Mouse (Mus musculus) embryonic fibroblast, embryonic 13.5 days (primary cell): ENCODE data around the gene Trabd2b. TPM values are rescaled to one million over a fixed set of nuclear protein-coding genes. Genes with fewer than 3 reads are reported as not detected.

Experiments
- H3K27ac ChIP-seq: 2 replicates; pipeline ENCODE4 v1.5.1; 2012; ENCODE audit warnings: low read length, control low read depth, inconsistent platforms; ENCODE audit not compliant: insufficient read depth
- H3K4me1 ChIP-seq: 2 replicates; pipeline ENCODE4 v1.6.1; 2011; ENCODE audit warnings: low read length; ENCODE audit not compliant: control insufficient read depth, insufficient read depth
- H3K4me3 ChIP-seq: 2 replicates; pipeline ENCODE4 v1.5.1; 2011; ENCODE audit warnings: mild to moderate bottlenecking, control low read depth, low read length; ENCODE audit not compliant: insufficient read depth
- CTCF ChIP-seq: IDR thresholded peaks from 2 replicates; pipeline ENCODE4 v1.5.1; 2011; ENCODE audit warnings: mild to moderate bottlenecking, control low read depth, low read length, moderate library complexity, borderline replicate concordance; ENCODE audit not compliant: insufficient read depth
- POLR2A ChIP-seq: IDR thresholded peaks from 2 replicates; pipeline ENCODE4 v1.6.1; 2011; ENCODE audit warnings: low read depth, mild to moderate bottlenecking, control low read depth, low read length, moderate library complexity
- polyA plus RNA-seq: library from polyadenylated mRNA; stranded (reverse); fragments of >200 nt; gene quantifications from 2 replicates; pipeline ENCODE4 v1.2.4, GENCODE M21; 2011; ENCODE audit warnings: low read depth; ENCODE audit not compliant: missing spikeins, insufficient read length

The Trabd2b gene
- polyA plus RNA-seq, result 0.80 and 1.9 TPM in 2 replicates

DNA sequence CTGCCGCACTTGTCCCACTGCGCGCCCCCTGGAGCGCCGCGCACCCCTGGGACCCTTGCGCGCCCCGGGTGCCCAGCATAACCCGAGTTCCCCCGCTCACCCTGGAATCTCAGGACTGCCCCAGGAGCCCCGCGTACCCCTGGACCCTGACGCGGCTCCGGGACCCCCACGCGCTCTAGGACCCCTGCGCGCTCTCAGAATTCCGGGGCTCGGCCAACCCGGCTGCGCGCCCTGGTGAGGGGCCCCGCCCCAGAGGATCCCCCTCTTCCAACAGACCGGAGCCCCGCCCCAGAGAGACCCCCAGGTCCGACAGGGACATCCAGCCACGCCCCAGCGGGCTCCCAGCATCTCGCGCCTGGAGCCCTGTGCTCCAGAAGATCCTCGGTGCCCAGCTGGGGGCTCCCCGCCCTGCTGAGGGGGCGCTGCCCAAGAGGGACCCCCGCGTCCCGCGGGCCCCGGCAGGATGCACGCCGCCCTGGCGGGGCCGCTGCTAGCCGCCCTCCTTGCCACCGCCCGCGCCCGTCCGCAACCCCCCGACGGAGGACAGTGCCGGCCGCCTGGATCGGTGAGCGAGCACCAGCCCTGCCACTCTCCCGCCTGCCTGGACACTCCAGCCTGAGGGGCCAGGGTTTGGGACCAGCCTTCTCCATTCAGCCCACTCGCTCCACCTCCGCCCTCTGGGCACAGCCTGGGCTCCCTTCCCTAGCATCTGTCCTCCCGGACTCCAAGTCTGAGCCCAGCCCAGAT, at the start of gene Trabd2b:
Trabd2b (plus strand) TSS at position 370 of the 747 bp plus-strand sequence.
- Histone ChIP-seq H3K4me1 (no peaks in the 10 kb centered on the region; the same call in 1 of the 2 replicates), H3K27ac (no peak within 1 kb of the TSS), H3K4me3 (peak within 1 kb of the TSS; percentile 47)
- TF ChIP-seq POLR2A, result no peak
- no peak for TF ChIP-seq CTCF

DNA sequence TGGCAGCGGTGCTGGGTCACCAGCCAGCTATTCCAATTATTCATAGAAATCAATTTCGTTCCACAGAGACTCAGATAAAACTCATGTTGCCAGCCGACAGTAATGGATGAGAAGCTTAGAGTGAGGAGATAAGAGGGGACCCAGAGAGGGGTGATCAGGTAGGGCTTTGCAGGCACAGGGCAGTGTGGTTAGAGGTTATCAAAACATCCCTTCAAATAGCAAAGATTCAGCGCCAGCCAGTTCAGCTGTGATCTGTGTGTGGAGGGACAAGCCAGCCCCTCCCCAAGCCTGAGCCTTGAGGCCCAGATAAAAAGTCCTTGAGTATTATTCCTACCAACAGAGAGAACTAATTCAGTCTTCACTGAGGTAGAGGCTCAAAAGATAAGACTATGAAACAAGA, 49.1 kb upstream of the Trabd2b start:
- TF ChIP-seq POLR2A (no peak), CTCF (no peak)
- Histone ChIP-seq H3K27ac (no peak overlapping the region), H3K4me3 (no peak overlapping the region), H3K4me1 (peaks cover 16% of the 10 kb centered on the region)

DNA sequence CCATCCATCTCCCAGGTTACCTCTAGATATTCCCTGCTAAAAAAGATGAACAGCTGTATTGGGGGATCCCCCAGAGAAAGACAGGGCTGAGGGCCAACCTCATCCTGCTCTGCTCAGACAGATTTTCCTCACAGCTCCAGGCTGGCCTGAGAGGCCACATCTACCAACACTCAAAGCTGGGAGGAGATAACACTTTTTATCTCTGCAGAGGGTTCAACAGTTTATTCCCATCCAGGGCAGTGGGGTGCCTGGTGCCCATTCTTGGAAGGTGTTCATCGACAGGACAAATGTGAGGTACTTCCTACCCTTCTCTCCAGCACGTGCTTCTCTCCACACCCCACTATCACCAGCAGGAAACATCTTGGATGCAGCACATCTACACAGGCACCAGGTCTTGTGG, 47.6 kb upstream of the Trabd2b start:
- Histone ChIP-seq H3K4me3 (no peak overlapping the region), H3K4me1 (peaks cover 10% of the 10 kb centered on the region; the same call in 1 of the 2 replicates), H3K27ac (no peak overlapping the region)
- TF ChIP-seq POLR2A (no peak), CTCF (no peak)

DNA sequence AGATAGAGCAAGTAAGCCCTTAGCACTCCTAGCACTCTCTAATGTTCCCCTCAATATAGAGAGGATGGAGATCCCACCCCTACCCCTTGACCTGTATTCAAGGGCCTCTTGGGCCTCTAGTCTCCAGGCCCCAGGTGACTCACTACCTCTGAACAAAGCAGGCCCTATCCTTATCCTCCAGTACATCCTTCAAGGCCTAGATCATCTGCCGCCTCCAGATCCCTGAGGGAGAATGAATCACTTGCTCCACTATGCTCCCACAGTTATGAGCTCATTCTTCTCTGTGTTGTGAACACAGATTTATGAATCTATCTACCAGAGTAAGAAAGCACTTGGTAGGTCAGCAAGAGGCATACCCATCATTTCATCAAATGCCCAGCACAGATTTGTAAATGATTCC, 46.7 kb upstream of the Trabd2b start:
- no peak overlapping the region for H3K4me3 ChIP-seq
- H3K4me1 ChIP-seq, result peaks cover 10% of the 10 kb centered on the region; the same call in 1 of the 2 replicates
- TF ChIP-seq POLR2A, result no peak

DNA sequence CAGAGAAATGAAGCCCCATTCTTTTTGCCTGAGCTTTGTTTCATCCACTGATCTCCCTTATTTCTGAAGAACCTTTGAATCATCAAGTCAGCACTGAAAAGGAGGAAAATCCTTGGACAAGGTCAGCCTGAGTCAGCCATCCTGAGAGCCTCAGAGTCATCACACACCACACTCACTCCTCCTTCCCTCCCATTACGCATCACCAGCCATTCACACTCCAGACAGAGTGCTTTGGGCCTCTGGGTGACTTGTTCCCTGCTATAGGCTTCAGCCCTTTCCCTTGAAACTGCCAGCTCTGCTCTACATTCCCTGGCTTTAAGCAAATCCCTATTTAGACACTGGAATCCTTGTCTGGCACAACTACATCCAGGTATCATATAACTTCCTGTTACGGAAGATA, 45.2 kb upstream of the Trabd2b start:
- H3K4me3 ChIP-seq, result no peak overlapping the region
- TF ChIP-seq CTCF (no peak), POLR2A (no peak)

More for the DNA sequence above, 46.7 kb upstream of the Trabd2b start:
- peak overlapping the region; percentile 59; the same call in 1 of the 2 replicates for H3K27ac ChIP-seq

DNA sequence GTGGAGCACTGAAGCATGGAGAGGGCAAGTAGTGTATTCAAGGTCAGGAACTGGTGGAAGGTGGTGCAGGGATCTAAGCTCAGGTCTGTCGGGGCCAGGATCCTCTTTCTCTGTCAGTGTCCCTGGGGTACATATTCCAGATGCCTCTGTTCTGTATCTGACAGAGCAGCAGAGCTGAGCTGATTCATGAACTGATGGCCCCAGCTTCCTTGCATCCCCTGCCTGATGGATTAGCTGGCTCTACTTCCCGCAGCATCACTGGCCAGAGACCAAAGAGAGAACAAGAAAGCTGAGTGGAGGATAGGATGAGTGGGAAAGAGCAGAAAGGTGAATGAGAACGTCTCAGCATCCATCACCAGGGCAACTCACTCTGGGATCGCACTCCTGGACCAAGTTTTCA, 41.5 kb upstream of the Trabd2b start:
- TF ChIP-seq CTCF (no peak), POLR2A (no peak)
- H3K27ac ChIP-seq, result no peak overlapping the region
- peaks cover 2% of the 10 kb centered on the region for H3K4me1 ChIP-seq
- H3K4me3 ChIP-seq, result no peak overlapping the region

More for the DNA sequence above, 45.2 kb upstream of the Trabd2b start:
- Histone ChIP-seq H3K27ac (no peak overlapping the region), H3K4me1 (peaks cover 8% of the 10 kb centered on the region)

DNA sequence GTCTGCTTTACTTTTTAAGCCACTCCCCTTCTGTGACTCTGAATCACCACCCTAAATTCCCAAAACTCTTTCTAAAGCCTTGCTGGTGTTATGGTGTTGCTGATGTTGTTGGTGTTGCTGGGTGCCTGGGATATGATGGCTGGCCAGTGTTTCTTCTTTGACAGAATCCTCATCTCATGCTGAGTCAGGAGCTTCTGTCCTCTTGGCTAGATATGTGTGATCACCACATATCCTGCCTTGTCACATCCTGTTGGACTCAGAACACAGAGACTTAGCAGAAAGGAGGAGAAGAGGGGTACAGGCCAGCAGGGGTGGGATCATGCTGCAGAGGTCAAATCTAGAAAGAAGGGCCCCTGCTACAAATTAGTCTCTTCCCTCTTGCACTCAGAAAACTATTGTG, 40.9 kb upstream of the Trabd2b start:
- Histone ChIP-seq H3K4me1 (no peaks in the 10 kb centered on the region; the same call in none of the 2 replicates), H3K27ac (no peak overlapping the region), H3K4me3 (no peak overlapping the region)
- TF ChIP-seq CTCF, result no peak

DNA sequence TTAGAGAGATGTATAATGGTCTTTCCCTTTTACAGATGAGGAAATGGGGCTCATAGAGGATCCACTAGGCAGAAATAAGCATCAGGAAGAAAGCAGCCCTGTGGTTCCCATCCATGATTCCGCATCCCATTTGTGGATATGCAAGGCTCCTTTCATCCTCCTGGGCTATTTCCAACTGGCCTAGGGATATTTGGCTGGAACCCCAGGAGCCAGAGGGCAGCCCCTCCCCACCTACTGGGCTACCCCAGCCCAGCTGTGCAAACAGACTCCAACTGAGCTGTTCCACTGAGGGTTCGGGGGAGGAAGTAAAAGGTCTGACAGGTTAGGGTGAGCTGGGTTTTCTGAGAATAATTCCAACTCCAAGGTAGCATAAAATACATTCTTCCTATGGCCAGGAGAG, 39.5 kb upstream of the Trabd2b start:
- no peak for TF ChIP-seq POLR2A
- no peak for TF ChIP-seq CTCF
- Histone ChIP-seq H3K4me1 (no peaks in the 10 kb centered on the region; the same call in 1 of the 2 replicates), H3K4me3 (no peak overlapping the region), H3K27ac (no peak overlapping the region)

DNA sequence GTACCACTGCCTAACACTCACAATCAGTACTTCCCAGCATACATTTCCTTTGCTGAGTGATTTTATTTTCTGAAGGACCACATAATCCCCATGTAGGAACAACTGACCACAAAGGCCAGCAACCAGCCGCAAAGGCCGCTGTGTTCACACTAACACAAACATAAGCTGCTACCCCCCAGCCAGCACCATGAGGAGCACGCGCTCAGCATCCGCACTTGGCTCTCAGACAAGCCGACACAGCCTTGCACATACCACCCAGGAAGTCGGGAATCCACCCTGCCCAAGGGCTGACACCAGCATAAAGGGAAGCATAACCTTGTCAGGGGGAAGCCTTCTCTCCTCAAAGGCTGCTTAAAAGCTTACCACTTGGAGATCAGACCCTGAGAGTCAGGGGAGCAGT, 38.7 kb upstream of the Trabd2b start:
- Histone ChIP-seq H3K27ac (no peak overlapping the region), H3K4me3 (no peak overlapping the region), H3K4me1 (no peaks in the 10 kb centered on the region; the same call in 1 of the 2 replicates)
- TF ChIP-seq CTCF (no peak), POLR2A (no peak)

DNA sequence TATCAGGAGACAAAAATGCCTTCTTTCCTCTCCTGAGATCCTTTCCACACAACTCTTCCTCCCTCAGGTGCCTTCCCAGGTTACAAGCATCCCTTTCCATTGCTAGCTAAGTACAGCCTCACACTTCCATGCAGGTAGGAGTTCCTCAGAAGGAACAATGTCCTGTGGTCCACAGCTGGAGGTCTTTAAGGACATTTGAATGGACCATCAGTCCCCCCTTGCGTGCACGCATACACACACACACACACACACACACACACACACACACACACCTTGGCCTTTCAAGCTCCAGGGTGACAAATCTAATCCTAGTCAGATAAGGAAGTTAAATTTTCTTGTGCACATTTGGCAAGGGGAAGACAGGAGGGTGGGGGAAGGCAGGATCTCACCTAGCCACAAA, 36.9 kb upstream of the Trabd2b start:
- Histone ChIP-seq H3K4me3 (no peak overlapping the region), H3K4me1 (no peaks in the 10 kb centered on the region; the same call in 1 of the 2 replicates)
- TF ChIP-seq POLR2A, result no peak
- no peak for TF ChIP-seq CTCF

More for the DNA sequence above, 36.9 kb upstream of the Trabd2b start:
- H3K27ac ChIP-seq, result no peak overlapping the region
